Mouse (Mus musculus): Measurements from ENCODE around the gene Tmem201.
"Not testable (repeated sequence)": the region's sequence is repeated elsewhere in the genome, so short reads cannot be mapped to it uniquely, and the experiment has no call there.

Gene Tmem201

DNA sequence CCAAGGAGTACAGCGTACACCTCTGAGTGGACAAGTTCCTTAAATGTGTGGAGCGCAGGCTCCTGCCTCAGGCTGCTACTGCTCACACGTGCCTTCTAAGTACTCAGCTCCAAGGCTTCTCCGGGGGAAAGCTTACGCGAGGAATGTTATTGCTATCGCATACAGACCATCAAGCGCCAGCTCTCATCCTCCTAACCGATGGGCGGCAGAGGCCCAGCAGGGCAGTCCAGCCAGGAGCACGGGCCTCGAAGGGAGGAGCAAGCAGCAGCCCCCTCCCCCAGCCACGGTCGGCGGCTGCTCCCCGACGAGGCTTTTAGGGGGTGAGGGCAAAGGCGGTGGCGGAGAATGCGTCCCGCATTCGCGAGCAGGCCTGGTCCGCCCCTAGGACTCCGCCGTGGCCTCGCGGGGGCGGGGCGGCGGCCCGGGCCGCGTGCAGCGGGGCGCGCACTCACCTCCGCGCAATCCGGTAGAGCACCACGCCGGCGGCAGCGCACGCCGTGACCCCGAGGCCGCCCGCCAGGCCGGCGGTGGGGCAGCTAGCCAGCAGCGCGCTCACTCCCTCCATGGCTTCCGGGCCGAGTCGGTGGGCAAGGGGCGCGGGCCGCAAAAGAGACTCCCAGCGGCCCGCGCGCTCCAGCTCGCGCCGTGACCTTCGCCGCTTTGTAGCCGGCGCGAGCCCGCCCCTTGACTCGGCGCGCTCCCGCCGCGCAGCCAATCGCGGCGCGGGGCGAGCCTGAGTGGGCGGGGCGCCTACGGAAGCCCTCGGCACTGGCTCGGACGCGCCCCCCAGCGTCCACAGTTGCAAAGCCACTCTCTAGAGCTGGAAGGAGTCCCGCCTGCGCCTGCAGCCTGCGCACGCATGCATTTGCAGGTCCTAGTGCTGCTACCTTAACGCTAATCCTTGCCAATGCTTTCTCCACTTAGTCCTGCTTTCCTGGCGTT is at the start of gene Tmem201:
TSS of gene Tmem201 (minus strand) at position 662 of the 942 bp plus-strand sequence.
- DNase-seq (ENCODE audit: extremely low spot score, low spot score): peak; percentile 91

DNA sequence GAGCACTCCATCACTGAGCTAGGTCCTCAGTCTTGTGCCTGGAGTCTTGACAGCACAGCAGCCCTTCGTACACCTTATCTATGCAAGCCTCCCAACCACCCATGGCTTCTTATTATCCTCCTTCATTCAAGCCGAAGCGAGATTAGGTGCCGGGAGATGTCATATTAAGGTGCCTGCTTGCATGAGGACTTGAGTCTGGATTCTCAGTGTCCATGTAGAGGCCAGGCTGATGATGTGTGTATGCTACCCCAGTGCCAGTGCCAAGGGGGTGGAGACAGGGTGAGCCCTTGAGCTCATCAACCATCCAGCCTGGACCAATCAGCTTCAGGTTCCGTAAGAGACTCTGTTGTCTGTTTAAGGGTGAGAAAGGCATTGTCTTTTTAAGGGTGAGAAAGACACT is 47.1 kb upstream of the Tmem201 start:
- DNase-seq (ENCODE audit: extremely low spot score, low spot score): no peak

GRCm38 (mm10) chr4:149784371-149784770 is 46.5 kb upstream of the Tmem201 start:
- no peak for DNase-seq (ENCODE audit: extremely low spot score, low spot score)

GRCm38 (mm10) chr4:149782975-149783374 is 45.1 kb upstream of the Tmem201 start:
- DNase-seq (ENCODE audit: extremely low spot score, low spot score): no peak

DNA sequence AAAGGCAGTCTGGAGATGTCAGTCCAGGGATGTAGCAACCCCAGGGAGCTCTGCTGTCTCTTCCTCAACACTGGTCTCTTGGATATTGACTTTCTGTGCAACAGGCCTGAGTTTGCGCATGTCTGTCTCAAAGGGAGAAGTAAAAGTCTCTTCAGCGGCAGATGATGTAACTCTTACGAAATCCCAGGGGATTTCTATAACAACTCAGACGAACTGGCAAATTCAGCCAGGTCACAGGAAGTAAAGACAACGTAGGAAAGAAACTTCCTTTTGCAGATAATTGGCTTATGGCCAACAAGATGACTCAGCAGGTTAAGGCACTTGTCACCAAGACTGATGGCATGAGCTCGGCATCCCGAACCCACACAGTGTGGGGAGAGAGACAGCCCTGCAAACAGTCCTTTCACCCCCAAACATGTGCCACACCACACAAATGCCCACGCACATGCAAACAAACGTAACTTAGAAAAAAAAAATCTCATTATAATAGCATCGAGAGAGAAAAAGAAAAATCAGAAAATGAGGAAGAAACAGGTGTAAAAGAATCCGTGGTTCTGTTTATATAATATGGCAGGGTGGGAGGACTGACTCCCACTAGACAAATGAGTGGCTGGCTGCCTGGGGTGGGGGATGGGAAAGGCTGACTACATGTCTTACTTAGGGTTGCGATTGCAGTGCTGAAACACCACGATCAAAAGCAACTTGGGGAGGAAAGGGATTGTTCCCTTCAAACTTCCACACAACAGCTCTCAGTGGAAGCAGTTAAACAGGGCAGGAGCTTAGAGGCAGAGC is 42.9 kb upstream of the Tmem201 start:
- no peak for DNase-seq (ENCODE audit: extremely low spot score, low spot score)

GRCm38 (mm10) chr4:149779966-149780365 is 42.1 kb upstream of the Tmem201 start:
- DNase-seq (ENCODE audit: extremely low spot score, low spot score): no peak

- DNase-seq (ENCODE audit: extremely low spot score, low spot score): no peak
Observed at GRCm38 (mm10) chr4:149777126-149777525, 39.3 kb upstream of the Tmem201 start.

DNA sequence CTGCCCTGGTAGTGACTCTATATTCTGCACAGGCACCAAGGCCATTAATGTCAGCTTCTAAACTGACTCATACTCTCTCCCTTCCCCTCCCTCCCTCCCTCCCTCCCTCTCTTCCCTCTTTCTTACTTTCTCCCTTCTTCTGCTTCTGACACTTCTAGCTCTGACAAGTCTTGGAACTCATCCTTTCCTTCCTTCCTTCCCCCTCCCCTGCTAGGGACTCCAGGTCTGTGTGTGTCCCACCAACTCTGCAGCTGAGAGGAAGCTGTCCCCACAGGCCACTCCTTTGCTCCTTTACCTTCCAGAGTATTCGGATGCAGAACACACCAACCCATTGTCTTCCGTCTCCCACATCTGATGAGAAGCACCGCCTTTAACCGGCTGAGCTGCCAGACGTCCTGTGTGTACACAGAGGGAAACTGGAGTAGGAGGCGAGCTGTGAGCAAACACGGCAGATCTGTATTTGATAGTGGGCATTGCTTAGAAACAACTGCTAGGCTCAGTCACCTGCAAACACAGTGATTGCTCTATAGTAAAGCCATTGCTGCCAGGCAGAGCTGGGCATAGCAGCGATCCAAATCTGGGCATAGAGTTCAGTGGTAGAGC is 38.0 kb upstream of the Tmem201 start:
- DNase-seq (ENCODE audit: extremely low spot score, low spot score): no peak

- DNase-seq (ENCODE audit: extremely low spot score, low spot score): no peak
Observed at GRCm38 (mm10) chr4:149775330-149775729, 37.5 kb upstream of the Tmem201 start.

DNA sequence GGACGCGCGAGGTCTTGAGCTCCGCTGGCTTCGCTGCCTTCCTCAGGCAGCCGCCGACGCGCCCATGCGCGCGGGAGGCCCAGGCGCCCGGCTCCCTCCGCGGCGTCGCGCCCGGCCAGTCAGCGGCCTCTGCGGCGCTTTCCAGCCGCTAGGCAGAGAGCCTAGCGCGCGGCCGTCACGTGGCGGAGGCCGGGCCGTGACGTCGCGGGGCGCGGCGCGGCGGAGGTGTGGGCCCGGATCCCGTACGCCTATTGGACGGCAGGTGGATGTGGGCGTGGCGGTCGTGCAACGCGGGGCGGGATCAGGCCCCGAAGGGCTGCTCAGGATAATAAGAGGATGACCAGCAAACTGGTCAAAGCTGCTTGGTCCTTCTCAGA is 36.2 kb upstream of the Tmem201 start, which contains the start of gene Slc25a33:
TSS of gene Slc25a33 (minus strand) at position 184 of the 377 bp plus-strand sequence.
- peak; percentile 92 for DNase-seq (ENCODE audit: extremely low spot score, low spot score)

DNA sequence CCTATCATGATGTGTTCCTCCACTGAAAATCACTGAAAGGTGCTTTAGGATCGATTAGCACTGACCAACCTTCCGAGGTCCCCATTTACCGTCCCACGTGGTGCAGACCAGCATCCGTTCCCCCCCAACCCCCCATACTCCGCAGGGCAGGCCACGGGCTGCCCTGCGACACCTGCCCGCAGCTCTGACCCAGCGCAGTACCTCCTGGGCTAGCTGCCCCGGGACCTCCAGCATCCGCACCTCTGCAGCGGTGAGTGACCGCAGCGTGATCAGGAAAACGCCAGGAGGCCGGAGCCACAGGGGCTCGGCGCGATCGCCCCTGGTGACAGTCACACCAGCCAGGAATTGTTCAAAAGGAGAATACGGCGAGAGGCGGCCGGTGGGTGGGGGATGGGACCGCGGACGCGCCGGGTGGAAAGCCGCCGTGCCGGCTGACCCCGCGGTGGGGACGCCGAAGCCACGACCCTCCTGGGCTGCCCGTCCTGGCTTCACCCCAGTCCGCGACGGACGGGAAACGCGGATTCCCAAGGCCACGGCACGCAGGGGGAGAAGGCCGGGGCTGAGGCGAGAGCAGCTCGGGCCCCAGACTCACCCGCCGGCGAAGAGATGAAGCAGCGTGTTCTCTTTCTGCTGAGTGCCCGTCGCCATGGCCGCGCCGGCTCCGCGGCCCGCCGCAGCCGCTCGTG is 35.7 kb upstream of the Tmem201 start:
- DNase-seq (ENCODE audit: extremely low spot score, low spot score): no peak

DNA sequence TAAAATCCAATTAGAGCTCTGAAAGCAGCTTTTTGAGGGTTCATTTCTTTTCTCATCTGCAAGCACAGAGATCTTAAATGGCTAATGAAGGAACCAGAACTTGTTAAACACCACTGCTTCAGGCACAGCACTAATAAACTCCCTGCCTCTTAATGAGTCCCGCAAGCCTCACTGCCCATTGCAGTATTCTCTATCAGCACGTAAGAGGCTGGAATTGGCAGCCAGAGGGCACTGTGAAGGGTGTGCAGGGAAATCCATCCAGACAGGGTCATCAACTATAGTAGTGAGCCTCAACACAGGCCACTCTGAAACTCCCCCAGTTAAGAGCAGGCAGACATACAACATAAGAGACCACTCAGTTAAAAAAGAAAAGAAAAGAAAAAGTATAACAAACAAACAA is 34.5 kb upstream of the Tmem201 start:
- no peak for DNase-seq (ENCODE audit: extremely low spot score, low spot score)

DNA sequence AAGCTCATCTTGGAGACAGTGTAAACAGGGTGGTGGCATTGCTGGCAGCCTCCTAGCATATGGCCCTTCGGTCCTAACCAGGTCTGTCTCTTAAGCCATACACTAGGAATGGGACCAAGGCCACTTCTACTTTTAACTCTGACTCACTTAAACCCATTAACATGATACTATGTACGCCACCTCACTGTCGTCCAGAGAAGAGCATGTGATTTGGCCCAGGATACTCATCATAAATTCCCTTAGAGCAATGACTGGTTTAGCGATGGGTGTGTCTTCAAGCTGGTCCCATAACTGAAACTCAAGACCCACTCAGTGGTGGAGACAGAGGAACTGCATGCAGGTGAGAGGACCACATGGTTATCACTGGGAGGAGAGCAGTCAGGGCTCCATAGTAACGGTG is 27.4 kb upstream of the Tmem201 start:
- no peak for DNase-seq (ENCODE audit: extremely low spot score, low spot score)

GRCm38 (mm10) chr4:149763335-149763734 is 25.5 kb upstream of the Tmem201 start:
- DNase-seq (ENCODE audit: extremely low spot score, low spot score): no peak

- no peak for DNase-seq (ENCODE audit: extremely low spot score, low spot score)
Observed at GRCm38 (mm10) chr4:149759517-149759916, 21.7 kb upstream of the Tmem201 start.

GRCm38 (mm10) chr4:149758423-149758822 is 20.6 kb upstream of the Tmem201 start:
- DNase-seq (ENCODE audit: extremely low spot score, low spot score): no peak

DNA sequence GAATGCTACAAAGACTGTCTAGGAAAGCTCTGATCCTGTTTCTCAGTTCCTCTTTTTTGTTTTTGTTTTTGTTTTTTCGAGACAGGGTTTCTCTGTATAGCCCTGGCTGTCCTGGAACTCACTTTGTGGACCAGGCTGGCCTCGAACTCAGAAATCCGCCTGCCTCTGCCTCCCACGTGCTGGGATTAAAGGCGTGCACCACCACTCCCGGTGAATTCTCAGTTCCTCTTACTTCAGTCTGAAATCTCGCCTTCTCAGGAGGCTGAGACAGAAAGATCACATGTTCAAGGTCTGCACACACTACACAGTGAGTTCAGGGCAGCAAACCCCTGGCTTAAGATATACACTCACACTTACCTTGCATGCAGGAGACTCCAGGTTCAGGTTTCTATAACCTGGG is 18.7 kb upstream of the Tmem201 start:
- DNase-seq (ENCODE audit: extremely low spot score, low spot score): not testable (repeated sequence)

GRCm38 (mm10) chr4:149752836-149753235 is 15.0 kb upstream of the Tmem201 start:
- DNase-seq (ENCODE audit: extremely low spot score, low spot score): no peak

GRCm38 (mm10) chr4:149752124-149752799 is 14.4 kb upstream of the Tmem201 start:
- peak; percentile 60 for DNase-seq (ENCODE audit: extremely low spot score, low spot score)

- no peak for DNase-seq (ENCODE audit: extremely low spot score, low spot score)
Observed at GRCm38 (mm10) chr4:149750671-149751070, 12.8 kb upstream of the Tmem201 start.

DNA sequence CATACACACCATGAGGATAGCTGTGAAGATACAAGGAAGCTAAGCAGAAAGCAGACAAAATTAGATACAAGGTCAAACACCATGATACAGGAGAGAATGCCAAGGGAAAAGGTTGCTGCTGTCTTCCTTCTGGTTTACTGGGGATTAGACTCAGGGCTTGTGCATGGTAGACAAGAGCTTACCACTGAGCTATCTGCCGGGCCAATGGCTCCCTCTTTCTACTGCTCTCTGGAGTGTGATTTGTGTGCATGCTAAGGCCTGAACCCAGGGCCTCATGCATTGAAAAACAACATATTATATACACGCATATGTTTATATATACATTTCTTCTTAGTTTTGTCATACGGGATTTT is 11.8 kb upstream of the Tmem201 start:
- not testable (repeated sequence) for DNase-seq (ENCODE audit: extremely low spot score, low spot score)

All from neural tube, embryonic 10.5 days (tissue).